ENCODE assay signal across 15 mouse cellular contexts in genomic region chr16:95943186-95943585, GRCm38 (mm10).
"Had no signal": no experiment of that assay in that cellular context is flagged by ENCODE, and none has a peak within 500 bp of the region (broad histone marks: within the 10 kb centered on the region; RNA-seq: fewer than 3 reads in every experiment).

No protein-coding gene starts in this region.

- H3K4me3 ChIP-seq: neural tube, embryonic 15.5 days; stomach, embryonic 15.5 days had no signal

- H3K36me3 ChIP-seq: neural tube, embryonic 15.5 days; stomach, embryonic 15.5 days had no signal

- H3K4me2 ChIP-seq: neural tube, embryonic 15.5 days; stomach, embryonic 15.5 days had no signal

- H3K9ac ChIP-seq: neural tube, embryonic 15.5 days; stomach, embryonic 15.5 days had no signal

- H3K27ac ChIP-seq: neural tube, embryonic 15.5 days; stomach, embryonic 15.5 days; stomach, postnatal 0 days had no signal

- H3K4me1 ChIP-seq: stomach, embryonic 15.5 days had no signal

- DNase-seq: retina, postnatal 1 day; right cerebral cortex, adult 18-20 months; right cerebral cortex, postnatal 14 days; right cerebral cortex, postnatal 25 days; right cerebral cortex, postnatal 4 days; spleen, adult 18-20 months; thymus, adult 18-20 months; thymus, adult 2 months; thymus, postnatal 14 days; thymus, postnatal 25 days; thymus, postnatal 36 days; thymus, postnatal 4 days had no signal

- H3K9me3 ChIP-seq: neural tube, embryonic 15.5 days; stomach, embryonic 15.5 days had no signal

- H3K27me3 ChIP-seq: neural tube, embryonic 15.5 days; stomach, embryonic 15.5 days had no signal
